Mouse (Mus musculus): ENCODE measurements at regions not wholly inside any gene's neighbourhood (a gene's known extent, or its start where the extent isn't known, plus 50 kb on each side); places are given as distances from the start of the nearest gene placed in this dataset.

DNA sequence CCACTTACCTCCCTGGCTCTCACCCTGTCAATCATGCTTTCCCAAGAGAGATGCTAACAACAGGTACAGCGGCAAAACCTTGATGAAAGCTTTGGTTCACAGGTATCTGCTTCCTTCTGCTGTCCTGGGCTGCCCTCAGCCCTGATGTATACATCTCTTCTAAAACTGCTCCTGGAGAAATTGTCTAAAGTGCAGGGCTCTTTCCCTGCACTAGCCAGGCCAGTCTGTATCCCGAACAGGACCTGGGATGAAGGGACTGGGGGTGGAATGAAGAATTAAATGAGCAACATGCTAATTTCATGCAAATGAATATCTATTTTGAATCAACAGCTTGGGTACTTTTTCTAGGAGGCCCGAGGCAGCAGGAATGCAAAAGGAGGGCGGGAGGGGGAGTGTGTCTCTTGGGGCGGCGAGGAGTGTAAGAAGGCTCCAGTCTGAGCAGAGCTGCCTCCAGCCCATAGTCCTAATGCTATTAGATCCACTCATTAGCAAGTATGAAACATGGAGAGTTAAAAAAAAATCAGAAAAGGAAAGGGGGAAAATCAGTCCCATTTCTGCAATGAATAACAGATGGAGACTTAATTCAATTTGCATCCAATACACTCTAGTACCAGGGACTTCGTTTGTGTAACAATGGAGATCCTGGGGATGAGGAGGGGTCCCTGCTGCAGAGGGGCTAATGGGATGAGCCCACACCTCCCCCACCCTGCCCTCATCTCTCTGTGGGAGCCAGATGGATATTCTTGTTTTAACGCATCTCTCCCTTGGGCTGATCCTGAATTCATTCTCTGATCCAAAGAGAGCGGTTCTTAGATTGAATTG lies 137.0 kb upstream of the Ncam1 start:
- no peak for DNase-seq

DNA sequence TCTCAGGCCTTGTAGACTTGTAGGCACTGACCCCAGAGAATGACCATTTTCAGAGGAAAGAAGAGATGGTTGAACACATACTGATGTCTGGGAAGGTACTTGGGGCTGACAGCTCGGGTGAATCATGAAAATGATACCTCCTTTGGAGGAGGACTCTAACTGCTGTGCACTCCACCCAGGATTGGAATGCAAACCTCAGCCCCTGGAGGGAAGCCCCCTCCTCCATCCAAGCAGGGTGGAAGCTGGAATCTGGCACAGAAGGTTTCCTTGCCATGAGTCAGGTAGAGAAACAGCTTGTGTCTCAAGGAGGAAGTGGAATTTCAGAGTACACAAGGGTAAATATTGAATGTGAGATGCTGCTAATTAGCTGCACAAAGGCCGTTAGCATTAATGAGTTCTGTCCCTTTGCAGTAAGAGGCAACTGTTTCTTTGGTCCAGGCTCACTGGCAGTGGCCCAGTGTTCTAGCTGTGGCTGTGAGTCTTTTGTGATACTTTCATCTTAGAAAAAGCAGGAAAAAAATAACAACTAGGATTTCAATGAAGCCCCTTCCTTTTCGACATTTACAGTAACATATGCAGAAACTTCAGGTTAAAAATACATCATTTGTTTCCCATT lies 129.4 kb upstream of the Ncam1 start:
- no peak for DNase-seq

DNA sequence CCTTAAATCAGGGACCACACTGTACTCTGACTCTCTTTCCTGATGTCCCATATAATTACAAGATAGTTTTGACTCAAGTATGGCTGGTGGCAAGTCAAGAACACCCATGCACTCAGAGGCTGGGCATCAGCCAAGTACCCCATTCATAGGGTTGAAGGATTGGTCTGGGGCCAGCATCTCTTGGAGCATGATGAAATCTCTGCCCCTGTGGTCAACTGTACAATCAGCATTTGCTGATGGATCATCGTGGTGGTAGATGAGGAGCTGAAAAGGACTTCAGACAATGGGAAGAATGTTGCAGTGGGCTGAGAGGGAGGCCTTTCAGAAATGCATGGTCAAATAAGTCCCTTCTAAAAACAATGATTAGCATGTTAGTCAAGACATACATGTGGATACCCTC lies 128.6 kb upstream of the Ncam1 start:
- no peak for DNase-seq

DNA sequence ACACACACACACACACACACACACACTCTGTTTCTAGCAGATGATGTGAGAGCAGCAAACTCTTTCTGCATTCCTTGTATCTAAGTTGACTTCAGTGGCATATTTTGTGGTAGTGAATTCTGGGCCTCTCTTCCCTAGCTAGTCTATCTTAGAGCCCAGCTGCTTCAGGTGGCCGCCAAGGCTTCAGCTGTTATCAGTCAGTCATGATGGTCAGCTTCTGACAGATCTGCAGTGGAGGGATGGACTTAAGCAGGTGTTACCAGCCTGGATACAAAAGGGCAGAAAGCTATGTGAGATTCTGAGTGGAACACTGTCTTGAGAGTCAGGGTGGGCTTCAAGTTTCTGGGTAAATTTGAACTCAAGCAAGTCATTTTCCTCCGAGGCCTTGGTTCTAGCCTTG lies 127.1 kb upstream of the Ncam1 start:
- DNase-seq, result no peak

DNA sequence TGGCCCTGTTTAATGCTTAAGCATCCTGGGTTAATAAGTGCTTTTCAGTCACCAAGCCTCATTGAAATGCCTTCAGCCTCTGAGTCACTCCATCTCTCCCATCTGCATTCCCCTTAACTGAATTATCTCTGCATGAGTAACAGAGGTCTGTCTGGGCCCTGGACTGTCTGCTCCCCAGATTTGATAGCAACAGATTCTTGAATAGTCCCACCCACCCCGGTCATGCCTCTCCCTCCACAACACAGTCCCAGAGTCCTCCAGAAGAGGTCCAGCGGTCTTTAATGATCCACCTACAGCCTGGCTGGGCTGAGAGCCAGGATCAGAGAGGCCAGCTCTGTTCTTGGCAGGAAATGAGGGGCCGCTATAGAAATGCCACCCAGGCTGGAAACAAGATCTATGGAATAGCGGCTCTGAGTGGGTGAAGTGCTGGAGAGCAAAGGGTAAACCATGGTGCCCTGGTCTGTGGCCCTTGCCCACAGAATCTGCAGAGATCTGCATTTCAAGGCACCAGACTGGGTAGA lies 125.3 kb upstream of the Ncam1 start:
- peak; percentile 7 for DNase-seq

DNA sequence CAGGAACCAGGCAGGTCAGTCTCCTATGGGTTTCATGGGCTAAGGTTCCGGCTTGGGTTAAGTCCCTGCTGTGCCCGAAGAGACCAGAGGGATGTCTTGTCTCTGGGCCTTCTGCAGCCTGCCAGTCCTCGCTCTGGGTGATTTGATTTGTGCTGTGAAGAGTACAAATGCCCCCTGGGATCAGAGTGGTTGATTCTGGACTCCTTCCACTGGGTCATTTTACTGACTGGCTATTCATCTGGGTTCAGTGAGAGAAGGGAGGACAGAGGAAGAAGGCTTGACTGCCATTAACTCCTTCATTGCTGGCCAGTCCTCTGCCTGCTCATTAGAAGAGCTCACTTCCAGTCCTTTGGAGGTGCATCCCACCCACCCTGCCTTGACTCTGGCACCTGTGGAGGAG lies 124.0 kb upstream of the Ncam1 start:
- no peak for DNase-seq

DNA sequence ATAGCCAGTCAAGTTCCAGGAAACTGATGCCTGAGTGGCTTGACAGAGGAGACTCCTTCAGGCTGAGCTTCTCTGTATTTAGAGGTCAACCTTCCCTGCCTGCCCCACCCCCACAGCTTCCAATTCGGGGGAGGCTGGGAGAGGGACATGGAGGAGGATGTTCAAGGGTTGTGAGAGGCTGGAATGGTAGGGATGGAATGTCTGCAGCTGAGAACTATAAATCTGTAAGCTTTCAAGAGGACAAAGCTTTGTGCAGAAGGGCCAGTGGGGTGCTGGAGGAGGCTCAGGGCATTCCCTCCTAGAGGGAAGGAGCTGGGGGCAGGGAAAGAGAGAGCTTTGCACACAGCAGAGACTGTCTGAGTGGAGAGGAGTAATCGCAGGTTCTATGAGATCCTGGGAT lies 123.4 kb upstream of the Ncam1 start:
- DNase-seq, result peak; percentile 33

DNA sequence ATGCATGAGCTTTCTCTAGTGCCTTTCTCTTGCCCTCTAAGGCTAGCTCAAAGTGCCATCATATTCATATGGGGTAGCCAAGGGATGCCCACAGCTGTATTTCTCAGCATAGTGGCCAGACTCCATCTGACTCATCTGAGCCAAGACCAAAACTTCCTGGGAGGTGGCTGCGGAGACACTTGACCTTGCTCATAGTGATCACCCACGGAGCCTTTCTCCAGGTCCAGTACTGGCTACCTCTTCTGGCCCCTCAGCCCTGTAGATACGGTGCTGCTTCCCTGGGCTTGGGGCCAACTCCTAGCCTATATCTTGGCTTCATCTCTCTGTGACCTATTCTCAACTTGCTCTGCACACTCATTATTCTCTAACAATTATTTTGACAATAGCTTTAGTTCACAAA lies 122.6 kb upstream of the Ncam1 start:
- DNase-seq, result no peak

DNA sequence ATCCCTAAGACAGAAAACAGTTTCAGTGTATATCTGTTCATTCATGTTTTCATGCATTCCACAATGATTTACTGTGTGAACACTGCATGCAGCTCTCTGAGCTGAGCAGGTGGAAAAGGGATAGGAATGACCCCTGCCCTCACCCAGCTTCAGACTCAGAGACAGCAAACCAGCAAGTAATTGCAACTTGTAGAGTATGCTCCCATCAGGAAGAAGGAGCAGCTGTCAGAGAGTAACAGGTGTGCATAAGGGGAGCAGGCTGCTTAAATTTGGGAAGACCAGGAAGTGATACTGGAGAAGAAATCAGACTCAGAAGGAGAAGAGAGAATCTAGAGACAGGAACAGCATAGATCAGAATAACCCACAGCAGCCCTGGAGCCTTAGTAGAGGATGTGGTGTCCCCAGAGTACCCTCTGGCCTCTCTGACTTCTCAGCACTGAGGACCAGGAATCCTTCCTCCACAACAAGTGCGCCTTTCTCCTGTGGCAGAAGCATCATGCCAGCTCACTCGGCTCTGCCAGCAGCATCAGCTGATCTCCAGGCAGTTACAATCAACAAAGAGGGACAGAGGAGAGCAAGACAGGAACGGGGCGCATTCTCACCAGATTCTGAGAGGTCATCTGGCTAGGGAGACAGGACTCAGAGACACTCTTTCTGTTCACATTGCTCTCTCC lies 116.5 kb upstream of the Ncam1 start:
- no peak for DNase-seq

DNA sequence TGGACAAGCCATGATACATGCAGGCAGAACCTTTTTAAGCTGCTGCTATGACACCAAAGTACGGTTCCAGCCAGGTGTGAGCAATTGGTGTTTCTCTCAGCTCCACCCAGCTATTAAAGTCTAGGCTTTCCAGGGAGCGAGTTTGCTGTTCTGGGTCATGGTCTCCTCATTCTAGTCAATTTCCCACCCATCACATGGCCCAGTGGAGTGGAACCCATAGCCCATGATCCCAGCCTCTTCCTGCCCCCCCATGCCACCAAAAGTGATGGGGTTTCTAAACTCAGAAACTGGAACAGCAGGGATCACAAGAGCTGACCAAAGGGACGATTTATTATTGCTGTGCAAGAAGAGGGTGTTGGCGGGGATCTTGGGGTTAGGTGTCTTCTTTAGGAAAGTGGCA lies 115.0 kb upstream of the Ncam1 start:
- DNase-seq, result no peak

DNA sequence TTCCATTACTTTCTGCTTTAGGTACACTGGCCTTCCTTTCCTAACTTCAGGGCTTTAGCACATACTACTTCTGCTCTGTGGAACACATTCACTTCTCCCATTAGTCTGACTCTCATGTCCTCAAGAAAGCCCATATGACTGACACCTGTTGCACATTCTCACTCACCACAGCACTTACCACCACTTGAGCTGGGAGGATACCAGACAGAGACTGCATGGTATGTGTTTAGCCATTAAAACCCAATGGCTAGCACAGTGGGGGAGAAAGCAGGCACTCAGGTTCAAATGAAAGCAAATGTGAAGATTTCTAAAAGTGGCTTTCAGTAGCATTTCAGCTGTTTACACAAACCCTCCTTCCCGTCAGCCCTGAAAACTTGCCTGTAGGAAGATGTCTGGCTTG lies 113.6 kb upstream of the Ncam1 start:
- DNase-seq, result no peak

DNA sequence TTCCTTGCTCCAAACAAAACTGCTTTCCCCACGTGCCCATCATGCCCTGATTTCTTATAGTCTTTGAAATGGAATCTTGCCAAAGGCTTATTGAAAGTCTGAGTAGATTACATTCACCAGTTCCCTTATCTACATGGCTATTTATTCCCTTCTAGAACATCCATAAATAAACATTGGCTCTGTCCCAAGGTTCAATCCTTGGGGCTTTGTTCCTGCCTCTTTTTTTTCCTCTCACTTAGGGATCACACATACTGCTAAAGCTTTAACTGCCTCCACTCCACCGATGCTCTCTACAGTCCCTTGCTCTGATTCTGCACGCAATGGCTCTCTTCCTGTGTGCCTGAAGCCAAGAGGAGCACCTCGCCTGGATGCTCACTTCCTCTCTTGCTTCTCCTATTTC lies 107.6 kb upstream of the Ncam1 start:
- no peak for DNase-seq

DNA sequence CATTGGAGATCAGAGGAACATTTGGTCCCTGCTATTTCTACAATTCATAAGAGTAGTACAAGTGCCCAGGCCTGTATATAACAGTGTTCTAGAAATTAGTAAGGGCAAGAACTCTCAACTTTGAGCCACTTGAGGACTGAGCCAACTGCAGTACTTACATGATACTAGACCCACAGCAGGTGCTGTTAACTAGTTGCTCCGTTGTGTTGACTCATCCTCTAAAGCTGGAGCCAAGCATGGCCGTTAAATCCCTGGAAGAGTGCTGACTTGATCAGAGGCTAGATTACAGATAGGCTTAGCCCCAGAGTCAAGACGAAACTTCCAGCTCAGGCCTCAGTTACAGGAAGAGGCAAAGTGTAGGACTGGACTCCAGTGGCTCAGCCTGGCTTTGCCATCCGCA lies 107.0 kb upstream of the Ncam1 start:
- DNase-seq, result no peak

DNA sequence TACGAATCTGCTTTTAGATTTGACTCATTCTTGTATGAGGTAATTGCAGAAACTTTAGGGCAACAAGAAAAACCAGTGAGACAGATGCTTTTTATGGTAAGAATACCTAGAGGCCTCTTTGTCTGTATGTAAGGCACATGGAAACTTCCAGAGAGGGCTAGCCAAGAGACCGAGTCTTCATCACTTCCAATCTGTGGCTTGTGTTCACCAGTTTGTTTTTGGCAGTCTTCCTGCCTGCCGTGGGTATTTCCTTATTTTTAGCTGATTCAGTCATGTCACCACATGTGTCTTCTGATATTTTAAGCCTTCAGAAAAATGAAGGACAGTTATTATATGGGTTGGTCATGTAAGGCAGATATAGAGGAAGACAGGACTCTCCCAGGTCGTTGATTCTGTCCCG lies 100.2 kb upstream of the Ncam1 start:
- no peak for DNase-seq

DNA sequence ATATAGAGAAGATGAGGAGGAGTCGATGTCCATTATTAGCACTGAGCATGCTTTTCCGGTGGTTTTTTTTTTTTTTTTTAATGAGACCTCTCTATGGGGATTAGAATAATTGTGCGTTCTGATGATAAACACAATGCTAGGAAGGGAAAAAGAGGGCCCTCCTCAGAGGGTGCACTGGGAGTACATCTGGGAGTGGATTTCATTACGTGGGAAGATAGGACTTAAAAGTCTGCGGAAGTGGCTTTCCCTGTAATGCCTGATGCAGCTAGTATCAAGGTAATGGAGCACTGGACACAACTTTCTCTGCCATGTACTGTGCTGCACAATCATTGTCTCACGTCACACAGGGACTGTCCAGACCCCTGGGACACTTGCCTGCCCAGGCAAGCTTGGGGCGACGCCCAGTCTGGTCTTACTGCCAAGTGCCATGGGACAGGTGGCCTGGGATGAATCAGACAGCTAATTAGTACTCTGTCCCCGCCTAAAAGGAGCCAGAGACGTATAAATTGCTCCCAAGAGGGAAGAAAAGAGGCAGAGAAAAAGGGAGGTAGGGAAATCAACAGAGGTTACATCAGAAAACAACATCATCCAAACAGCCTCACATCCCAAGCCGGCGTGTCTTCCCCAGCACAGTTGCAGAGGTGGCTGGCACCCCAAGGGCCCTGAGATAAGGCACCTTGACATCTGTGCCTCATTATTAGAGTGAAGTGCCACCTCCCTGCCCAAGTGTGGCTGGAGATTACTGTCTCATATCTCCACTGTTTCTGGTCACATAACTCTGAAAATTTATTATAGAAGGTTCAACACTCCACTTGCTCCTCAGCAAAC lies 86.0 kb upstream of the Ncam1 start:
- DNase-seq, result no peak

DNA sequence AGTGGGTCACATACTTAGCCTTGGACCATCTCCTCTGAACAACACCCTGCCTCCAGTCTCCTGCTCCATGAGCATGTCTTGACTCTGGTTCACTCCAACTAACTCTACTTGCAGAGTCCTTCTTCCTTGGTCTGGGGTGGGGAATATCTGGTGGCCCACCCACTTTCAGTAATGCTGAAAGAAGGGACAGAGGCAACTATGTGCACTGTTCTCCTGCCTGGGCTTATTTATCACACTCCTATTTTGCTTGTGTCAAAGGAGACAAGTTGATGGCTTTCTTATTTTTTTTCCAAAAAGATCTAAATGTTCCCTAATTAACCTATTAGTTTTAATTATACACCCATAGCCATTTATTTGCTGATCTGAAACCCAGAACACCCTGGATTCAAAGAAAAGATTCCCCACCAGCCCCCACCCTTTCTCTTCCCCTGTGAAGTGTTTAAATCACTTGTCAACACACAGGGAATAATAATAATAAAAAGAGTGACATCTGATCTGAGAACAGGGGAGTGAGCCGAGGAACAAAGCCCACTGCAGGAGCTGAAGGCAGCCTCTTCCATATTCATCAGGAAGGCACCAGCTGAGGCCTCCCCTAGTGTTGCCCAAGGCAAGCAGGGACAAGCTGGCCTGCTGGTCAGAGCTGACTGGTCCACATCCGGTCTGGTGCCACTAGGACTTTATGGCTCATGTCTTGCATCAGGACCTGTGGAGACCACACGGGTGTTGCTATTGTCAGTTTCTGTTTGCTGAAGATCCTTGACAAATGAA lies 80.8 kb upstream of the Ncam1 start:
- no peak for DNase-seq

DNA sequence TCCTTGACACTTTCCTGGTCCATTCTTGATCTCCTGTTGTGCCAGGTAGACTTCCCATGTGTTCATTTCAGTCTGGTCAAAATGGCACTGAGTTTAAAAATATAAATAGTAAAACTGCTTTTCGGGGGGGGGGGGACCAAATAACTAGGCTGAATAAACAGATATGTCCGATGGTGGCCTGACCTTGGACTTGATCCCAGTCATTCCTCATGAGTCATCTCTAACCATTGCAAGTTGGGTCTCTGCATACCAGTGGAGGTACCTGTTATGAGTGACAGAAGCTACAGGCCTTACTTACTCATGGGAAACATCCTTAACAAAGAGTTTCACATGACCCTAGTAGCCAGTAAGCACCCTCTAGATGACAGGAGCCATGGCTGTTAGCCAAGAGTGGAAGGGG lies 76.2 kb upstream of the Ncam1 start:
- DNase-seq, result no peak

DNA sequence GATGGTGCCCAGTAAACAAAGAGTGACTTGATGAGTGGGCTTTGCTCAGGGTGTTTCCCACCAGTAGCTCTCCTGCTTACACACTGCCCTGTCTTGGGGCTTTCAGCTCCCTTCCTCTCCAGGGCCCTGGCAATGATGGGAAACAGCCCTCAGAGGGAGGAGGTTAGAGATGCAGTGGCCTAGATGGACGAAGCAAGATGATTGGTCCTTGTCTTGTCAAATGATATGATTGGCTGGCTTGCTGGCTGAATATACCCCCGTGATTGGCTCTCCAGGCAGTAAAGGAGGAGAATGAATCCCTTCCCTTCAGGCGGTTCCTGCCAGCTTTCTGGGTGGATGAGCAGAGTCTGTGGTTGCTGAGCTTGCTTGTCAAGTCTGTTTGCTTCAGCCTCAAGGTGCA lies 74.8 kb upstream of the Ncam1 start:
- DNase-seq, result peak; percentile 9

DNA sequence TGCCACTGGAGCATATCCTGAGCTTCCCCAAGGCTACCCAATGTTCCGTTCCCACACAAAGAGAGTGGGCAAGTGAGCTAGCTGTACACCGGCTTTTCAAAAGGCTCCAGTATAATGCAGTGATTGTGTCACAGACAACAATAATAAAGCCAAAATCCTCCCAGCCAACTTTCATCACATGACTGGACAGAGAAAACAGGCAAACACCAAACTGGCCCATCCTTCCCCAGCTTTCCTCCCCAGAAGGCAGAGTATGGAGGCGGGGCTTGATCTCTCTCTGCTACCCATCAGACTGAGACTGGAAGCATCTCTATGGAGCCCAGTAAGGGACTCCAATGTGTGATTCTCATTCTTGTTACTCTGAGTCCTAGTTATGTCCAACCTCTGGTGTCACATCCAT lies 52.8 kb upstream of the Ncam1 start:
- no peak for DNase-seq

DNA sequence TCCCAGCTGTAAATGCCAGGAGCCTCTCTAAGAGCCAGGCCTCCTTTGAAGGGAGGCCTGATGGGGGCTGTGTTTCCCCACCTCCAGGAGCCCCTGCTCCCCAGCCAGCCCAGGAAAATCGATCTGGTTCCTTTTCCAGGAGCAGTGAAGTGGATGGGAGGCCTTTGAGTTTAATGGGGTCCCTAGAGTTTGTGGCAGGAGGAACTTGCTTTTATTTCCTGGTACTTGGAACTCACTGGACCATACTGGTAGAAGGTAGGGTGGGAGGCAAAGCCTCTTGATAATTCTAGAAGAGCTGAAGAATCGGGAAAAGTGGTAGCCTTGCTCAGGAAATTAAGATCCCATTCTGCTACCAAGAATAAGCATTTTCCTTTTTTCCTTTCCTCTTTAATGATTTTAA lies 50.7 kb upstream of the Ncam1 start:
- no peak for DNase-seq

DNA sequence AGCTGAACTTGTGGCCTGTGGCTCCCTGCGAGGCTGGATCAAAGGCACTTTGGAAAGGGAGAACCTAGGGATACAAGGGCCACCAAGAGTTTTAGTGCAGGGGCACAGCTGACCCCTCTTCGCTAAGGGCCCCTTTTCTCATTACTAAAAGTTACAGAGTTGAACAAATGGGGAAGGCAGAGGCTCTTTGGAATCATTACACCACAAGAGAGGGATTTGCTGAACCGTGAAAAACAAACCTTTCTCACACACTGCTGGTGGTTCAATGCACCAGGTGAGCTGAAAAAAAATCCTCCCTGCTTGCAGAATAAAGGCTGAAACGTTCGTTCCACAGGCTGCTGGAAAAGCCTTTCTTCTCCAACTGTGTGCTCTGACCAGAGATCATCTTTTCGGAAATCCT lies 50.2 kb upstream of the Ncam1 start:
- DNase-seq, result no peak
